ENCODE assay signal across 24 mouse cellular contexts in the genomic region with DNA sequence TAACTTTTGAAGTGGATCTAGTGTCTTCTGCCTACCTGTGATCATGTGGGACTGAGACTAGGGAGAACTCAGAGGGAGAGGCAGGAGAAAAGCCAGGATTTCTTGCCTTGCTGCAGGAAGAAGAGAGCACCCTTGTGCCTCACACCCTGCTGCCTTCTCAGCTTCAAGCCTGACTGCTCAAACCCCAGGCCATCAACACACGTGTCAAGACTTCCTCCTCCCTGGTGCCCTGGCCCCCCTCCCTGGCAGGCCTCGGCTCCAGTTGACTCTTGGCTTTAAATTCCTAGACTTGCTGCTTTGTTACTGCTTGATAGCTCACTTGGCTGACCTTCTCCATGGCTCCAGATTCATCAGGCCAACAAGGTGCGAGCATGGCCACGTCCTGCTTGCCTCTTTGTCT.
A peak's percentile ranks its signal among the peaks of the same experiment; 100 is the strongest.
DNase-seq lines count a peak whose midpoint lies in the region; ATAC-seq and TF ChIP-seq lines count a peak whose summit lies in the region.
"Had no signal": no experiment of that assay in that cellular context is flagged by ENCODE, and none has a peak within 500 bp of the region (broad histone marks: within the 10 kb centered on the region; RNA-seq: fewer than 3 reads in every experiment).

No protein-coding gene starts in this region.

- H3K27me3 ChIP-seq in forebrain, embryonic 11.5 days (ENCODE audit: control insufficient read depth, insufficient read depth, low read length), result no peaks in the 10 kb centered on the region
- no peaks in the 10 kb centered on the region for H3K27me3 ChIP-seq in forebrain, embryonic 14.5 days (replicated peaks; ENCODE audit: control insufficient read depth, insufficient read depth, low read length)
- no peaks in the 10 kb centered on the region for H3K27me3 ChIP-seq in kidney, embryonic 14.5 days (ENCODE audit: control insufficient read depth, insufficient read depth, low read length)
- no peaks in the 10 kb centered on the region for H3K27me3 ChIP-seq in kidney, adult 2 months (replicated peaks; ENCODE audit: control insufficient read depth, insufficient read depth, low read length)
- H3K27me3 ChIP-seq in midbrain, embryonic 14.5 days (ENCODE audit: control insufficient read depth, insufficient read depth, low read length), result no peaks in the 10 kb centered on the region
- no peaks in the 10 kb centered on the region for H3K27me3 ChIP-seq in midbrain, embryonic 15.5 days (replicated peaks)
- H3K27me3 ChIP-seq: embryonic facial prominence, embryonic 12.5 days; intestine, embryonic 15.5 days; limb, embryonic 12.5 days; liver, embryonic 15.5 days had no signal

- 61% methylated on average over 4 of the region's 4 CpGs for WGBS in forebrain, embryonic 11.5 days
- 68% methylated on average over 4 of the region's 4 CpGs for WGBS in forebrain, embryonic 14.5 days
- 28% methylated on average over 4 of the region's 4 CpGs for WGBS in kidney, embryonic 14.5 days
- 36% methylated on average over 4 of the region's 4 CpGs for WGBS in kidney, adult 2 months
- WGBS in midbrain, embryonic 14.5 days, result 39% methylated on average over 4 of the region's 4 CpGs
- 38% methylated on average over 4 of the region's 4 CpGs for WGBS in midbrain, embryonic 15.5 days

- H3K9me3 ChIP-seq in forebrain, embryonic 11.5 days (ENCODE audit: control insufficient read depth, low read length), result no peaks in the 10 kb centered on the region
- H3K9me3 ChIP-seq in forebrain, embryonic 14.5 days (replicated peaks; ENCODE audit: control insufficient read depth, low read length), result no peaks in the 10 kb centered on the region
- H3K9me3 ChIP-seq in kidney, embryonic 14.5 days (ENCODE audit: control insufficient read depth, low read length), result no peaks in the 10 kb centered on the region
- no peaks in the 10 kb centered on the region for H3K9me3 ChIP-seq in midbrain, embryonic 14.5 days (ENCODE audit: control insufficient read depth, low read length)
- no peaks in the 10 kb centered on the region for H3K9me3 ChIP-seq in midbrain, embryonic 15.5 days
- H3K9me3 ChIP-seq: embryonic facial prominence, embryonic 12.5 days; intestine, embryonic 15.5 days; limb, embryonic 12.5 days; liver, embryonic 15.5 days had no signal

- TF ChIP-seq CTCF in kidney, adult 2 months (conservative IDR thresholded peaks at IDR 0.05; ENCODE audit: insufficient read depth, insufficient read length, low read depth, low read length), result no peak

- DNase-seq in forebrain, embryonic 11.5 days (ENCODE audit: low spot score), result peak; percentile 37
- DNase-seq in forebrain, embryonic 14.5 days (ENCODE audit: low spot score), result no peak
- DNase-seq in kidney, adult 2 months, result no peak
- no peak for DNase-seq in midbrain, embryonic 14.5 days
- DNase-seq in cerebellum, postnatal 36 days, result no peak
- DNase-seq: adrenal gland, adult 8-10 months; cerebellum, adult 8-10 months; cerebellum, postnatal 25 days; gastrocnemius, postnatal 25 days; heart, postnatal 4 days; kidney, adult 9 months; lung, postnatal 14 days; thymus, adult 18-20 months; thymus, postnatal 25 days had no signal

- no peak overlapping the region for H3K4me3 ChIP-seq in forebrain, embryonic 11.5 days (ENCODE audit: low read depth, low read length)
- H3K4me3 ChIP-seq in forebrain, embryonic 14.5 days (ENCODE audit: low read depth, low read length), result no peak overlapping the region
- no peak overlapping the region for H3K4me3 ChIP-seq in kidney, embryonic 14.5 days (ENCODE audit: low read length)
- no peak overlapping the region for H3K4me3 ChIP-seq in kidney, adult 2 months (ENCODE audit: insufficient read depth, low read depth, low read length)
- H3K4me3 ChIP-seq in midbrain, embryonic 14.5 days (replicated peaks; ENCODE audit: low read depth, low read length), result no peak overlapping the region
- H3K4me3 ChIP-seq in midbrain, embryonic 15.5 days, result no peak overlapping the region
- H3K4me3 ChIP-seq: embryonic facial prominence, embryonic 12.5 days; intestine, embryonic 15.5 days; limb, embryonic 12.5 days; liver, embryonic 15.5 days had no signal

- no peak for ATAC-seq in forebrain, embryonic 11.5 days (replicated peaks; ENCODE audit: low FRiP score)
- ATAC-seq in forebrain, embryonic 14.5 days, result no peak
- ATAC-seq in kidney, embryonic 14.5 days (ENCODE audit: low FRiP score, low TSS enrichment), result peak; percentile 66; the same call in 1 of the 2 replicates
- ATAC-seq in midbrain, embryonic 14.5 days (ENCODE audit: low FRiP score, low TSS enrichment), result no peak
- ATAC-seq in midbrain, embryonic 15.5 days (replicated peaks), result no peak
- ATAC-seq: intestine, embryonic 15.5 days had no signal

- no peak overlapping the region for H3K9ac ChIP-seq in forebrain, embryonic 11.5 days (ENCODE audit: low read length)
- no peak overlapping the region for H3K9ac ChIP-seq in forebrain, embryonic 14.5 days (ENCODE audit: low read length)
- no peak overlapping the region for H3K9ac ChIP-seq in kidney, embryonic 14.5 days (ENCODE audit: low read depth, low read length)
- no peak overlapping the region for H3K9ac ChIP-seq in midbrain, embryonic 14.5 days (replicated peaks; ENCODE audit: low read length)
- H3K9ac ChIP-seq in midbrain, embryonic 15.5 days, result no peak overlapping the region
- H3K9ac ChIP-seq: embryonic facial prominence, embryonic 12.5 days; intestine, embryonic 15.5 days; limb, embryonic 12.5 days; liver, embryonic 15.5 days; lung, embryonic 14.5 days had no signal

- no peak for TF ChIP-seq POLR2A in kidney, adult 2 months (IDR thresholded peaks at IDR 0.05; ENCODE audit: low read depth, low read length)

- no peak overlapping the region for H3K27ac ChIP-seq in forebrain, embryonic 11.5 days (ENCODE audit: low read depth, low read length)
- H3K27ac ChIP-seq in forebrain, embryonic 14.5 days (ENCODE audit: low read depth, low read length), result no peak overlapping the region
- no peak overlapping the region for H3K27ac ChIP-seq in kidney, embryonic 14.5 days (ENCODE audit: low read depth, low read length)
- H3K27ac ChIP-seq in kidney, adult 2 months (ENCODE audit: insufficient read depth, low read depth, low read length), result no peak overlapping the region
- 0 out of 2 replicates have a peak overlapping the region, but pooled peaks have one; percentile 32 for H3K27ac ChIP-seq in midbrain, embryonic 14.5 days (replicated peaks; ENCODE audit: low read depth, low read length)
- no peak overlapping the region for H3K27ac ChIP-seq in midbrain, embryonic 15.5 days
- H3K27ac ChIP-seq: embryonic facial prominence, embryonic 12.5 days; intestine, embryonic 15.5 days; limb, embryonic 12.5 days; liver, embryonic 15.5 days; stomach, postnatal 0 days had no signal

- no peak overlapping the region for H3K4me2 ChIP-seq in forebrain, embryonic 11.5 days (ENCODE audit: low read depth, low read length, severe bottlenecking)
- no peak overlapping the region for H3K4me2 ChIP-seq in forebrain, embryonic 14.5 days (ENCODE audit: low read length)
- H3K4me2 ChIP-seq in kidney, embryonic 14.5 days (replicated peaks; ENCODE audit: low read depth, low read length), result no peak overlapping the region
- H3K4me2 ChIP-seq in midbrain, embryonic 14.5 days (ENCODE audit: low read length), result no peak overlapping the region
- H3K4me2 ChIP-seq in midbrain, embryonic 15.5 days, result no peak overlapping the region
- H3K4me2 ChIP-seq: embryonic facial prominence, embryonic 12.5 days; heart, embryonic 11.5 days; intestine, embryonic 15.5 days; limb, embryonic 12.5 days; liver, embryonic 15.5 days; lung, embryonic 14.5 days had no signal

- H3K4me1 ChIP-seq in forebrain, embryonic 11.5 days (replicated peaks; ENCODE audit: control insufficient read depth, insufficient read depth, low read length), result peaks cover 4% of the 10 kb centered on the region; the same call in 1 of the 2 replicates
- H3K4me1 ChIP-seq in forebrain, embryonic 14.5 days (ENCODE audit: control insufficient read depth, insufficient read depth, low read length), result peaks cover 15% of the 10 kb centered on the region
- H3K4me1 ChIP-seq in kidney, embryonic 14.5 days (ENCODE audit: control insufficient read depth, insufficient read depth, low read length), result peaks cover 6% of the 10 kb centered on the region
- no peaks in the 10 kb centered on the region for H3K4me1 ChIP-seq in kidney, adult 2 months (ENCODE audit: control insufficient read depth, insufficient read depth, low read length)
- peaks cover 14% of the 10 kb centered on the region for H3K4me1 ChIP-seq in midbrain, embryonic 14.5 days (ENCODE audit: control insufficient read depth, insufficient read depth, low read length)
- H3K4me1 ChIP-seq in midbrain, embryonic 15.5 days, result peaks cover 17% of the 10 kb centered on the region
- H3K4me1 ChIP-seq: liver, embryonic 15.5 days had no signal

- H3K36me3 ChIP-seq in forebrain, embryonic 11.5 days (ENCODE audit: control insufficient read depth, insufficient read depth, low read length), result no peaks in the 10 kb centered on the region
- no peaks in the 10 kb centered on the region for H3K36me3 ChIP-seq in forebrain, embryonic 14.5 days (ENCODE audit: control insufficient read depth, insufficient read depth, low read length)
- no peaks in the 10 kb centered on the region for H3K36me3 ChIP-seq in kidney, embryonic 14.5 days (ENCODE audit: control insufficient read depth, insufficient read depth, low read length)
- no peaks in the 10 kb centered on the region for H3K36me3 ChIP-seq in kidney, adult 2 months (ENCODE audit: control insufficient read depth, insufficient read depth, low read length)
- no peaks in the 10 kb centered on the region for H3K36me3 ChIP-seq in midbrain, embryonic 14.5 days (ENCODE audit: control insufficient read depth, insufficient read depth, low read length)
- no peaks in the 10 kb centered on the region for H3K36me3 ChIP-seq in midbrain, embryonic 15.5 days (replicated peaks)
- H3K36me3 ChIP-seq: embryonic facial prominence, embryonic 12.5 days; G1E; intestine, embryonic 15.5 days; limb, embryonic 12.5 days; liver, embryonic 15.5 days had no signal
